ENCODE assay signal across 8 mouse cellular contexts in the genomic region with DNA sequence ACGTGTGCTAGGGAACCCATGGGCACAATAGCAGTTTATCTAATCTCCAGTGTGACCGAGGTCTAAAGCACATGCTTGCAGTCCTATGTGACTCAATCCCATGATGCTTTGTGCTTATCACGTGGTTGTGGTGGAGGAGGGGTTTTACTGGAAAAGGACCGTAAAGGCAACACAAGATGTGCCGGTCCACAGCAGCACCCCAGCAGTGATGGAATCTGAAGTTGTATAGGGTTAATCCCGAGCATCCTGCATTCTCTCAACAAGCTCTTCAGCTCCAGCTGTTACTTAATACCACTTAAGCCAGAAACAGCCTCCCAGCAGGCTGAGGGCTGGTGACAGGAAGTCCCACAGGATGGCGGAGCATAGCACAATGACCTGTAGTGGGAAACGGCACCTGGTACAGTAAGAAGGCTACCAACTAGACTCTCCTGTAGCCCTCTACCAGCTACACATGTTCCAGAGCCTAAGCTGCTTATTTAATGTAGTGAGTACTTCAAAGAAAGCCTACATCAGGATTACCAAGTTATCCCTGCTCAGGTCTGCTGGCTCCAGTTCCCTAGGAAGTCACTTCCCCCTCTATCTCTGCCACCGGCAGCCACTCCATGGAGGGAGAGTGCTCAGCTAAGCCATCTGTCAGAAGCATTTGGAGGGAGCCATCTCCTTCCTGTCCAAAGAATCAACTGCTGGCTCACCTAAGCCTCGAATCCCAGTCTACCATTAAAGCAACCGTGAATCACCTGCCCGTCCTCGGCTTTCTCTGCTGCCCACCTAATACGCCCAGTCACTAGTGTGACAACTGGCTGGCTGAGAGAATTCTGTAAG. TPM values are rescaled to one million over a fixed set of nuclear protein-coding genes. Genes with fewer than 3 reads are reported as not detected.
DNase-seq lines count a peak whose midpoint lies in the region; ATAC-seq and TF ChIP-seq lines count a peak whose summit lies in the region.
"Had no signal": no experiment of that assay in that cellular context is flagged by ENCODE, and none has a peak within 500 bp of the region (broad histone marks: within the 10 kb centered on the region; RNA-seq: fewer than 3 reads in every experiment).

No protein-coding gene starts in this region.

- H3K27ac ChIP-seq in lung, postnatal 0 days (ENCODE audit: low read length) = 0 out of 2 replicates have a peak overlapping the region, but pooled peaks have one; percentile 32
- peak overlapping the region; percentile 41; the same call in 1 of the 2 replicates for H3K27ac ChIP-seq in heart, embryonic 11.5 days (ENCODE audit: low read depth, low read length)
- no peak overlapping the region for H3K27ac ChIP-seq in forebrain, embryonic 14.5 days (ENCODE audit: low read depth, low read length)

- no peak overlapping the region for H3K9ac ChIP-seq in lung, postnatal 0 days (replicated peaks; ENCODE audit: low read depth)
- H3K9ac ChIP-seq in heart, embryonic 11.5 days (ENCODE audit: low read depth, low read length) = peak overlapping the region; percentile 22; the same call in 1 of the 2 replicates
- H3K9ac ChIP-seq in forebrain, embryonic 14.5 days (ENCODE audit: low read length) = no peak overlapping the region

- no peak overlapping the region for H3K4me3 ChIP-seq in lung, postnatal 0 days (ENCODE audit: low read depth, low read length)
- H3K4me3 ChIP-seq in heart, embryonic 11.5 days (ENCODE audit: low read depth, low read length) = peak overlapping the region; percentile 6; the same call in 1 of the 2 replicates
- no peak overlapping the region for H3K4me3 ChIP-seq in forebrain, embryonic 14.5 days (ENCODE audit: low read depth, low read length)

- no peak for TF ChIP-seq CTCF in lung, postnatal 0 days (IDR thresholded peaks at IDR 0.05)

- peak; percentile 41 for DNase-seq in lung, postnatal 0 days (ENCODE audit: low spot score)
- DNase-seq in lung, postnatal 25 days (ENCODE audit: low spot score) = no peak
- DNase-seq in cerebellum, adult 8-10 months = peak; percentile 65
- peak; percentile 30 for DNase-seq in mesoderm, embryonic 11.5 days (ENCODE audit: low read depth, low spot score)
- DNase-seq in forebrain, embryonic 14.5 days (ENCODE audit: low spot score) = no peak
- no peak for DNase-seq in spleen, postnatal 36 days (ENCODE audit: low spot score in 2 of 2)
- DNase-seq: spleen, adult 18-20 months had no signal

- H3K4me1 ChIP-seq in lung, postnatal 0 days (ENCODE audit: insufficient read depth, low read depth, low read length) = peaks cover 12% of the 10 kb centered on the region; the same call in 1 of the 2 replicates
- peaks cover 31% of the 10 kb centered on the region for H3K4me1 ChIP-seq in heart, embryonic 11.5 days (ENCODE audit: control insufficient read depth, insufficient read depth, low read length)
- H3K4me1 ChIP-seq in forebrain, embryonic 14.5 days (ENCODE audit: control insufficient read depth, insufficient read depth, low read length) = peaks cover 12% of the 10 kb centered on the region

- no peak for TF ChIP-seq EP300 in lung, postnatal 0 days (IDR thresholded peaks at IDR 0.05)

- H3K9me3 ChIP-seq in lung, postnatal 0 days (ENCODE audit: low read length) = no peaks in the 10 kb centered on the region
- H3K9me3 ChIP-seq in heart, embryonic 11.5 days (replicated peaks; ENCODE audit: control insufficient read depth, low read length) = no peaks in the 10 kb centered on the region
- H3K9me3 ChIP-seq in forebrain, embryonic 14.5 days (replicated peaks; ENCODE audit: control insufficient read depth, low read length) = no peaks in the 10 kb centered on the region

- no peaks in the 10 kb centered on the region for H3K36me3 ChIP-seq in lung, postnatal 0 days (ENCODE audit: insufficient read depth, low read length)
- H3K36me3 ChIP-seq in heart, embryonic 11.5 days (ENCODE audit: control insufficient read depth, insufficient read depth, low read length) = no peaks in the 10 kb centered on the region
- H3K36me3 ChIP-seq in forebrain, embryonic 14.5 days (ENCODE audit: control insufficient read depth, insufficient read depth, low read length) = peaks cover 6% of the 10 kb centered on the region; the same call in 1 of the 2 replicates

- no peak overlapping the region for H3K4me2 ChIP-seq in lung, postnatal 0 days (replicated peaks; ENCODE audit: low read depth, low read length)
- H3K4me2 ChIP-seq in heart, embryonic 11.5 days = peak overlapping the region; percentile 38
- H3K4me2 ChIP-seq in forebrain, embryonic 14.5 days (ENCODE audit: low read length) = no peak overlapping the region

- WGBS in lung, postnatal 0 days = 62% methylated on average over 14 of the region's 14 CpGs
- whole genome bisulfite sequencing in heart, embryonic 11.5 days (ENCODE audit: insufficient replicate concordance) = 51% methylated on average over 14 of the region's 14 CpGs
- WGBS in forebrain, embryonic 14.5 days = 73% methylated on average over 14 of the region's 14 CpGs

- peak; percentile 43; the same call in 1 of the 2 replicates for ATAC-seq in lung, postnatal 0 days
- ATAC-seq in heart, embryonic 11.5 days (replicated peaks; ENCODE audit: insufficient number of reproducible peaks, low FRiP score, low TSS enrichment) = peak; percentile 46; the same call in 1 of the 2 replicates
- no peak for ATAC-seq in forebrain, embryonic 14.5 days

- H3K27me3 ChIP-seq in lung, postnatal 0 days (replicated peaks; ENCODE audit: insufficient read depth, low read length) = no peaks in the 10 kb centered on the region
- no peaks in the 10 kb centered on the region for H3K27me3 ChIP-seq in heart, embryonic 11.5 days (ENCODE audit: control insufficient read depth, insufficient read depth, low read length)
- H3K27me3 ChIP-seq in forebrain, embryonic 14.5 days (replicated peaks; ENCODE audit: control insufficient read depth, insufficient read depth, low read length) = no peaks in the 10 kb centered on the region

RNA-seq across cellular contexts. Expression of a gene that starts 51.3 kb away (rescaled TPM):
- polyA plus RNA-seq in lung, postnatal 0 days (2015; fragmentation: Nextera tagmentation; extraction: Ambion mirVana) = 3.5 and 4.2 TPM in 2 replicates
- polyA plus RNA-seq in heart, embryonic 11.5 days (2014; fragmentation: Nextera tagmentation; extraction: Ambion mirVana) = 5.0 and 6.2 TPM in 2 replicates
- polyA plus RNA-seq in forebrain, embryonic 14.5 days (2014; fragmentation: Nextera tagmentation; extraction: Ambion mirVana) = 3.0 and 3.6 TPM in 2 replicates

Comparison
In these comparisons a context has a peak if more than half of its experiments do, and no peak if none do; other contexts are left out.
1. DNase-seq: peak in lung, postnatal 0 days (single experiment), cerebellum, adult 8-10 months (single experiment) and mesoderm, embryonic 11.5 days (single experiment); none in lung, postnatal 25 days (single experiment), forebrain, embryonic 14.5 days (single experiment) and spleen, postnatal 36 days (0 of 2).